Mouse (Mus musculus) c-Kit-positive CD71-positive TER-119-positive erythroid progenitor cells, embryonic 14.5 days (primary cell): ENCODE results near the gene Slco2a1.

Source experiments
- DNase-seq: peaks from one replicate; pipeline ENCODE4 v3.0.0-alpha.2; 2013; ENCODE audit warnings: low spot score

The Slco2a1 gene

DNA sequence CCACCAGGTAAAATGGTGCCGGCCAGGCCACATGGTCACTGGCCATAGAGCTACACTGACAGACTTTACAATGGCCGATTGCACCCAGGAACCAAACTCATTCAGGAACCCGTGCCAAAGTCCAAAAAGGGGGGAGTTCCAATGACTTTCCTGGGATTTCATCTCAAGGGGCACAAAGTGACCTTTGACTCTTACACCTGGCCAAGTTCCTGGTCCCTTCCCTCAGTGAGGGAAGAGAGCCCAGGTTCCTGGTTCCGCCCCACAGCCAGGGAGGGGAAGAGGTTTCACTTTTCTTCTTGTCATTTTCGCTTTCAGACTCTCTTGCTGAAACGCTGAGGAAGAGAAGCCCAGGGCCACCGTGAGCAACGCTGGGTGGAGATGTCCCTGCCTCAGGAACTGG lies at the start of gene Slco2a1:
Gene Slco2a1, plus strand, starts transcription at position 251 of the 400 bp plus-strand sequence.
- no peak for DNase-seq

DNA sequence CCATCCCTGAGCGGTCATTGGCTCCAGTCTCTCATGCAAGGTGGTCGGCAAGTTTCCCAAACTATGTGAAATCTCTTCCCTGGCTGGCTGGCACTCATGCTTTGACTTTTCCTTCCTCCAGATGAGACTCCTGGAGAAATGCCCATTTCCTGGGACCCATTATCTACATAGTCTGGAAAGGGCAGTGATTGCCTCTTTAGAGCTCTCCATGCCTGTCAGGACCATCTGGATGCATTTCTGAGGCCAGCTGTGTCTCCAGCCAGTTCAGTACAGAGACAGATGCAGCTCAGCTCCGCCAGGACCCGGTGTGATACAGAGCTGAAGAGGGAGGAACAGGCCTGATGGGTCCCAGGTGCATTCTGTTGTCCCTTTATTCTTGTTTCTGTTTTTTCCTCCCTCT lies 46.3 kb upstream of the Slco2a1 start:
- DNase-seq = no peak

DNA sequence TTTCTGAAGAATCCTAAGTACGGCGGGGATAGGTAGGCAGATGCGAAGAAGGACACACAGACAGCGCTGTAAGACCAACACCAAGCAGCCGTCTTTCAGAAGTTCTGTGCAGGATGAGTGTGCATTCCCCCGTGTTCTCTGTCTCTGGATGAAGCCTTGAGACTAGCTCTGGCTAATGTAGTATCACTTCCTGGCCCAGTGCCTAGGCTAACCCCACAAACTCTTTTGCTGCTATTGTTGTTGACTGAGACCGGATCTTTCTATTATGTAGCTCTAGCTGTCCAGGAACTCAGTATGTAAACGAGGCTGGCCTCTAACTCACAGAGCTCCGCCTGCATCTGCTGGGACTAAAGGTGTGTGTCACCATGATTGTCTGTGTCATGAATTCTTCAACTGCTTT lies 43.6 kb upstream of the Slco2a1 start:
- no peak for DNase-seq

DNA sequence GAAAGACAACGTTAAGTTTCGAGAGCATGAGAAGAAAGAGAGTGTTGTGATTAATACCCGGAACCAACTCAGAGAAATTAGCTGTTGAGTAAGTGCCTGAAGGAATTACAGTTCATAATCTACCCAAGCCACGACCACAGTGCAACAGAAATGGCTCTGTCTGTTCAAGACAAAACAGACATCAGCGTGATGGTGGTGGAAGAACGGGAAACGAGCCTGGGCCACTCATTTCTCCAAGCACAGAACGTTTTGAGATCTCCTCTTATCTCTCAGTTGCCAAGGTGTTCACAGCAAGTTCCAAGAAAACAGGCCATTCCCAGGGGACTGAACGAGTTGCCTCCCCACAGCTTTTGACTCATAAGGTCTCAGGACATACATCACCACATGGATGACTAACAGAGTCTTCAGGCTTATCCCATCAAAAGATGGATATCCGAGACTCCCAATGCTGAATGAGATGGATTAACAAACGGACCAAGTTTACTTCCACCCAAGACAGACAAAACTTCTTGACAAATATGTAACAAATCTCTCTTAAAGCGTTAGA lies 42.0 kb upstream of the Slco2a1 start:
- no peak for DNase-seq

DNA sequence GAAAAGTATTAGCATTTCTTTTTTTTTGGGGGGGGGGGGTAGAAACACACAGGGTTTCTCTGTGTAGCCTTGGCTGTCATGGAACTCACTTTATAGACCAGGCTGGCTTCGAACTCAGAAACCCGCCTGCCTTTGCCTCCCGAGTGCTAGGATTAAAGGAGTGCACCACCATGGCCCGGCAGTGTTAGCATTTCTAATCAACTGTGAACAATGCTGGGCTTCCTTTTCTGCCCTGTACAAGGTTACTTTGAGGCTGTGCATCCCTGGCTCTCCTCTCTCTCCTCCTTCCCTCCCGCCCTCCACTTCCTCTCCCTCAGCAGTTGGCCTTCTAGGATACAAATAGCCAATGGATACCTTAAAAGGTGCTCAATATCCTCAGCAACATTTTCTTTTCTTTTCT lies 39.8 kb upstream of the Slco2a1 start:
- no peak for DNase-seq

DNA sequence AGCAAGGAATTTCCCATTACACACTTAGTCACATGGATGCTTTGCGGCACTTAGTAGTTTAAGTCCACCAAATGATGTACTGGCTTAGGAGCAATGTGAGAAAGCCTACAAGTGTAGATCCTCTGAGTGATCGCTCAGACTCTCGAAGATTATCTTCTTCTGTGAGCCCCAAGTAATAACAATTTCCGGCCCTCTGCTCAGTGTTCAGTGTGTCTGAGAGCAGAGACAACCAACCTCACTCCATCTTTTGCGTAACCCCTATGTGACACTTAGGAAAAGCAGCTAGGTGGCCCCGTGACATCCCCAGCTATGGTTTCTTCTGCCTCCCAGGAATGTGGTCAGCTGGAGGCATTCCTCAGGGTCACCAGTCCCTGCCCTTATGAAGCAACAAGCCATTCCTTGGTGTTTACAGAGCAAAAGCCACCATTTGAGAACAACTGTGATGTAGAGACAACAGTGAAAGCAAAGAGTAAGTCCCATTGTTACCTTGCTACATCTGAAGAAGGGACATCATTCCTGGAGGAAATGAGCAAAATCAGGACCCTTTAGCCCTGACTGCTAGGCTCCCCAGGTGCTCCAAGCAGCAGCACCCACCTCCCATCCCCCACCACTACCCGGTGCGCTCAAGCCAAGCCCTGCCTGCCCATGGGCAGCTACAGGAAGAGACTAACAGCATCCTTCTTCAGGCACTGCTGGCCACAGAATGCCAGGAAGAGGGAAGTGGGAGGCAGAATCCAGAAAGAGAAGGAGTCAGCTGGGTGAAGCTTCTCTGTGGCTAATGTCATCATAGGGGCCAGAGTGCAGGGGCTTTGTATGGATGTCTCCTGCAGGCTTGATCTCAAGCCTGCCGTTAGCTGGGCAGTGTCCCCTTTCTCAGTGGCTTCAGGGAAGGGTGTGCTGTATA lies 37.2 kb upstream of the Slco2a1 start:
- no peak for DNase-seq

DNA sequence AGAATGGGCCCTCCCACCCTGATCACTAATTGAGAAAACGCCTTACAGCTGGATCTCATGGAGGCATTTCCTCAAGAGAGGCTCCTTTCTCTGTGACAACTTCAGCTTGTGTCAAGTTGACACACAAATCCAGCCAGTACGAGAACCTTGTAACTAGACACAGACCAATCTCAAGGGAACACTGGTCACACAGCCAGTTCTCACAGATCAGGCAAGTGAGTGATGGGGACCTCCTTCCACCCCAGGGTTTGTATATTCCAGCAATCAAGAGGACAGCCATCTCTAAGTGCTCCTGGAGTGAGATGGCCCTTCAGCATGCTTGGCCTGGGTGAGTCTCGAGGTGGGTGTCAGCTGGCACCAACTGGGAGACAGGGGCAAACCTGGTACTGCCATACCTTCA lies 32.6 kb upstream of the Slco2a1 start:
- no peak for DNase-seq

DNA sequence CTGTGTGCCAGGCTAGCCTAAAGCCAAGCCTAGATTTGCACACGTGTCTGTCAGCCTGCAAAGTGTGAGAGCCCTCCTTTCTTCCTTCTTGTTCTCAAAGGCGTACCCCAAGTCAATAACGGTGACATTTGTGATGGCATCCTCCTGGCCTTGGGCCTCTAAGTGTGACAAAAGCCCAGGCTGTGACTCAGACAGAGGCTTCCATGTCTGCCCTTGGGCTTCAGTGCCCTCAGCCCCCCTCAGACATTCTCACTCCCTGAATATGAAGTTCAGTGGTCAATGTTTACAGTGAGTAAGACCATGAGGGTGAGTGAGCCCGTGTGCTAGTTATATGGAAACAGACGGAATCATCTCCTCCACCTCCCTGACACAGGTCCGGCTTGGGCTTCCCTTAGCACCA lies 29.8 kb upstream of the Slco2a1 start:
- no peak for DNase-seq

DNA sequence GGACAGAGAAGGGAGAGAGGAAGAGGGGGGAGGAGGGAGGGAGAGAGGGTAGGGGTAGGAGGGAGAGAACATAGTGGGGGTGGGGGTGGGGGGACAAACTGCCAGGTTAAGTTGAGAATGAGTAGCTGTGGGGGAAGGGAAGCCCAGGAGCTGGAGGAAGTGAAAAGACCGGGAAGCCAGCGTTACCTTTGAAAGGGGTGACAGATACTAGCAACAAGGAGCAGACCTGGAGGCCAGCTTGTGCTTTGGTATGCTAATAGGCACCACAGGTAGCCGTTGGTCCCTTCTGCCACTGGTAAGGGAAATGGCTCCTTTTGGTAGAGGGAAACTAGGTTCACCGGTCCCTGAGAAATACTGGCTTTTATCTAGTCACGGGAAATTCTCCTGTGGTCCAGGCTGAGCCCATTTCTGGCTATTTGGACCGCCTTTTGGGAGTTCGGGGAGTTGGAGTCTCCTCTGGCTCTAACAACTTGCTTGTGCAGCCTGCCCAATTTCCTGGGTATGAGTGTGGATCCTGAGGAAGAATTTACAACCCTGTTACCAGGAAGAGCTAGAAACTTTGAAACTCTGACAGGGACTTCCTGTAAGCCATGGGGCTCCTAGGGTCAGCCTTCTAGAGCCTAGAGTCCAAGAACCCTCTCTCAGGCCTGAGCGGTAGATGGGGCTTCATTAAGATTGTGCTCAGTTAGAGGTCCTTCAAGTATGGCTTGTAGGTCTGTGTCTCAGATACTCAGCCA lies 27.0 kb upstream of the Slco2a1 start:
- DNase-seq = no peak

DNA sequence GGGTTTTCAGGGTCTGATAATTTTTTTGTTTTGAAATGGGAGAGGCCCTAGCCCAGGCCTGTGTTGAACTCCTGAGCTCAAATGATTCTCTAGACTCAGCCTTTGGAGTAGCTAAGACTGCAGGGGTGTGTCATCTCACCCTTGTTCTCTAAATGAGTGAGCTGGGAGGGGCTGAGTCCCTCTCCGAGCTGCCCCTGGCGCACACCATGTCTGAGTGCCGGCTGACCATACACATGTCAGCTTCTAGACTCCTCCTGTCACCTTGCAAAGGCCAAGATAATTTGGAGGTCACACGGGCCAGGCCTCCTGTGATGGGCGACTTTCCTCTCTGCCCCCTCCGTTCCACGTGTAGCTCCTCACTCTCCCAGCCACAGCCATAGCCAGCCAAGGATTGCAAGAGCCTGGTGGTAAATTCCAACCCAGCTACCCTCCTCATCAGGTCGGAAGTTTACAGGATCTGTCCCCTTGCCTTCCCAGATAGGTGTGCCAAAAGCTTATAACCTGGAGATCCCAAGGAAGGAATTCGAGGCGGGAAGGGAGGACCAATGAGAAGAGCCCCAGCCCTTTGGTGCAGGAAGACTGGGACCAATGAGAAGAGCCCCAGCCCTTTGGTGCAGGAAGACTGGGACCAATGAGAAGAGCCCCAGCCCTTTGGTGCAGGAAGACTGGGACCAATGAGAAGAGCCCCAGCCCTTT lies 26.3 kb upstream of the Slco2a1 start:
- no peak for DNase-seq

DNA sequence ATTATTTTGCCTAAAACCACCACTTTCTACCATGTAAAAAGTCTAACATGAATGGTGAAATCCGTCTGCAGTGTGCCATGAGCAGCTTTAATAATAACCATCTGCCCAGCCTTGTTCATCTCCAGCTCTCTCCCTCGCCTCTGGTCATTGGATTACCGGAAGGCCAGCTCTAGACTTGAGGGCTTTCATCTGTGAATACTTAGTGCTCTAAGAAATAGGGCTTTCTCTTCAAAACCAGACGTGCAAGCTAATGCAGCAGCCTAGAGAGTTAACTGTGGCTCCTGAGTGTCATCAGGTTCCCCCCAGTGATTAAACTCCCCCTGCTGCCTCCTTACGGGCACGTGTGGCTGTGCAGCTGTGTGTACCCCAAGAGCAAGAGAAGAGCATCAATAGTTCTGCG lies 25.2 kb upstream of the Slco2a1 start:
- DNase-seq = no peak

DNA sequence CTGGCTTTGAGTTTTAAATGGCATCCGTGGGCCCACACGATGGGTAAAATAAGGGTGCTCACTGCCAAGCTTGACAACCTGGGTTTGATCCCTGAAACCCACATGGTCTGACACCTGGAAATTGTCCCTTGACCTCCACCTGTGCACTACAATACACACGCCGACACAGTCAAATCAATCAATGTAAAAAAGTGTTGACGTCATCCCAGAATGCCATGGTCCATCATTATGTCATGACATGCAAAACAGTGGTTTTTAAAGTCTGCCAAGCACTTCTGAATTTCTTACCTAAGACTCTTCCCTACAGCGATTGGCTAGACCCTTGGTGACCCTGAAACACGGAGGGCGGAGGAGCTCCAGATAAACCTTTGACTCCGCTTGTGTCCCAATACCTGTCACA lies 23.9 kb upstream of the Slco2a1 start:
- no peak for DNase-seq

DNA sequence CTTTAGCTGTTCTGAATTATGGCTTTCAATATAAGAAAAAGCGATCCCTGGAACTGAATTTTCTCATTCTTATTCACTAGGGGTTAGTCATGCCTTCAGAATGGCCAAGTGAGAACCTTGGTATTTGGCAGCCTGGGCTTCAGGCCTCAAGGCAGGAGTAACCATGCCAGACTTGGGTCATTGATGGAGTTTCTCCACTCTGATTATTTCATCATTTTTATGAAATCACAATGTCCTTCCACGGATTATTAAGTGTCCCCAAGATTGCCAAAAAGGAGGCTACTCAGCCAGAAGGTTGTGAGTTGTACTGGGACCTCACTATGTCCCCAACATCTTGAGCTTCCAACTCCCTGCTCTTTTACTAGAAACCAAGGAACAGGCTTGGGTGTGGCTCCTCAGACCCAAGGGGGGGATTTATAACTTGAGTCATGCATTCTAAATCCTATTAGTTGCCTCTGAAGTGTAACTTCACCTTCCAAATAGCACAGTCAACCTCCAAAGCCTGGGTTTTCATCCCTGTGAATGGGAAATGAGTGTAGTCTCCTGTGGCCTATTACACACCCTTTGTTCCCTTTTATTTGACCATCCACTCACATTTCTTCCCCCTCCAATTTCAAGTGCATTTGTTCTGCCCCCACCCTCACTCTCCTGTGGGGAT lies 16.0 kb upstream of the Slco2a1 start:
- no peak for DNase-seq

DNA sequence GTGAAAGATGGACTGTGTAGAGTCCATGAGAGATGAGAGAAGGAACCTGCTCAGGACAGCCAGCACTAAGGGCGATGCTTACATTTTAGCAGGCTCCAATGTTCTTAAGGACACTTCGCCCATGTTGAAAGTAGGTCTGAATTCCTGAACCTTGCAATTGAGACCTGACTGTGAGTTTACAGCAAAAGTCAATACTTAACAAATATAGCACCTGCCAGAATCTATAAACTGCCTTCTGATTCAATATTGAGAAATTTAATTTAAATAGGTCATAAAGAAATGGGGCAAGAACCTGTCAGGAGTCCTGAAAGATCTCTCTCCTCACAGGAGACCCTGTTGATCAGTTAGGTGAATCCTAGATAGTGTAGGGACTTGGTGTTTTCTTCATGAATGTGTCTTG lies 12.6 kb upstream of the Slco2a1 start:
- no peak for DNase-seq

DNA sequence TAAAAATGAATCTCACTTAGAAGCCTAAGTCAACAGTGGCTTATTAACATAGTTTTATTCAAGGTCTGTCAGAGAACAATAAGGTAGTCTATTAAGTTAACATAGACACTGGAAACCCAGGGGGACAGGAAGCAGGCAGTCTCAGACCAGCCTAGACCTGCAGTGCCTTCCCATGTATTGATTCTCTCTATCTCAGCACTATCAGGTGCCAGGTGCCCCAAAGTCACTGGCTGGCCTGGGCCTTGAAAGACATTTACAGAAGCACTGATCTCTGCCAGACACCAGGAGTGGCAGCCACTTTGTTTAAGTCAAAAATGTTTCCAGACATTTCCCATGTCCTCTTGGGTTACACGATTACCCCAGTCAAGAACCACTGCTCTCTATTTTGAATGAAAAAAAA lies 11.4 kb upstream of the Slco2a1 start:
- DNase-seq = no peak

DNA sequence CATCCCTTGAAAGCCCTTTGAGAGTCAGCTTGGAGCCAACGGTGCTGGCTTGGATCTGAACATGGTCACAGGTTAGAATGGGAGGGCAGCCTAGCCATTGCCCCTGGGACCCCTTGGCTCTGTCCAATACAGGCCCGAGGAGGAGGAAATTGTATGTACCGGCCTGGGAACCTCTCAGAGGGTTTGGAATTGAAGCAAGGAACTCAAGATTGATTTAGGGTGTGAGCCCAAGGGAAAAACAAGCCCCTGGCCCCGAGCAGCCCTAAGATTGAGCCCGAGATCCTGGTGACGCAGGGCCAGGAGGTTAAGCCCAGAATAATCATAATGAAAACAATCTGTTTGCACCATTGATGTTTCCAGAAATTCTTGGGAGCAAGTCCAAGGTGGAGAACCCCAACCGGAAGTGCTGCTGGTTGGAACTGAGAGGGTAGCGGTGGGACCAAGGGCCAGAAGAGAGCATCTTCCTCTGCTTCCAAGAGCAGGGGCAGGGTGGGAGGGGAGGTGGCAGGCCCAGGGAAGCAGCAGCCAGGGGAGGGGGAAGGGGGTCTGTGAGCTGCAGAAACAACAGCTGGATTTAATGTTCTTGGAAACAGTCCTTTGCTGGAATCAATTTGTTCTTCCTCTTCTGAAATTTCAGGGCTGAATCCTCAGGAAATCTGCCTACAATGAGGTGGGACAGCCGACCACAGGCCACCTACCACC lies 10.6 kb upstream of the Slco2a1 start:
- DNase-seq = no peak

DNA sequence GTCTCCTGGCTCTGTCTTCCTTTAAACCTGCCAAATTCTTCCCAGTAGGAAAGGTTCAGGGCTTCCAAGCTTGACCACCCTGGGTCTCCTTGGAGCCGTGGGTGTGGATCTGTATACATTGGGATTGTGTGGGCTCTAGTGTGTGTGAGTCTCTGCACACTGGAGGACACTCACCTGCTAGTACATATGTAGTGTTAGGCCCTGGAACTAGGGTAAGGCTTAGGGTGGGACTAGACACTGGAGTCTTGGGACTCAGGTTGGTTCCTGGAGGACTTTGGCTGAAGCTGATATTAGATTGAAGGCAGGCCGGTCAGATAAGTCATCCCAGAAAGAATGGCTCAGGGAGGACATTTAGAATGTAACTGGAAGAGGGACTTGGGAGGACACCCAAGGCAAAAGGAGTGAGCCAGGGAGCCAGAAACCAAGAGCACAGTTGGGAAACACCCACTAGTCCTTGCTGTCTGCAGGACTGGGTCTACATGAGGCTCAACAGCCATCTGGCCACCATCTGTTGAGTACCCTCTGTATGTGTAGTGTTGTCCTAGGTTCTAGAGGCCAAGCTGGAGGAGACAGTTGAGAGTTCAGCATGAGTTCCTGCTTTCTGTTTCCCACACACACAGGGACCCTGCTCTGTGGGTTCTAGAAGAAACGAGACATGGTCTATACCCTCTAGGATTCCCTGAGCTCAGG lies 9.4 kb upstream of the Slco2a1 start:
- no peak for DNase-seq

DNA sequence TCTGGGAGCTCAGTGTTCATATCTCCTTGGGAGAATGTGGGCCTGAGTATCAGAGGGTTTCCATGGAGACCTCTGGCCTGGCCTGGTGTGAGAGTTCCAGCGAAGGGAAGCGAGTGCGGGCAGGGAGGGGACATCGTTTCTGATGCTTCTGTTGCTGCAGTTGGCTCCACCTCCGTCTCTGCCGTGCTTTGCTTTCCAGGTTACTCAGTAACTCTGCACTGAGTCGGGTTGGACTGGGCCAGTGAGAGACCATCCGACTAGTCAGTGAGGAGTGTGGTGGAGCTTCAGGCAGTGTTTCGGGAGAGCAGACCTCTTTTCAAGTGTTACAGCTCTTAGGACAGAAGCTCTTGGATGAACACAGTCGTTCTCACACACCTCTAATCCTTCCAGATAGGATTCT lies 8.6 kb upstream of the Slco2a1 start:
- DNase-seq = no peak

DNA sequence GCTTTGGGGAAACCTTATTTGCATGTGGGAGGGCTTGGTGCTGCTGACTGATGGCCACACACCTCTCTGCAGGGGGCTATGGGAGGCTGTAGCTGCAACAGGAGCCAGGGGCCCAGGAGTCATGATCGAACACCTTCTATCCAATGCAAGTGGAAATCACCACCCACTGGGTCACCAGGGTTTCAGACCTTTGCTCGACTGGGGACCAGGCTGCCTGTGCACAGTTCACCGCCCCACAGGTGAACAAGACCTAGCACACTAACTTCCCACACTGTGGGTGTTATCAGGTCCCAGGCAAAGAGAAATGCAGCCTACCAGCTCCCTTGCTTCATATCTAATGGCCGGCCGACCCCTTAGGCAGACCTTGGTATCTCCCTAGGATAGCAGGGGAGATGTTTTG lies 8.1 kb upstream of the Slco2a1 start:
- DNase-seq = no peak

DNA sequence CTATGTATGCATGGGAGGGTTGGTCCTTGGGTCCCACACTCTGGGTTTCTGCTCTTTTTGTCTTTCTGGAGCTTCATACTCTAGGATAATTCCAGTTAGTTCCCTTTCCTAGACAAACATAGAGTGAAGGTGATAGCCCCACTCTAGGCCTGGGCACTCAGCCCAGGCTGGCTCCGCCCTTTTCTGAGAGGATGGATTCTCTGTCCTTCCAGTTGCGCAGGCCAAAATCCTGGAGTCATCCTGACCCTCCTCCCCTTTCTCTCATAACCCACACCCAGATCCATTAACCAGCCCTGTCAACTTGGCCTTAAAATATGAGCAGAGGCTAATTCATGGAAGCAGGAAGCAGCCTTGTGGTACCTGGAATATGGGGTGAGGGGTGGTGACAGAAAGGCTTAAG lies 6.7 kb upstream of the Slco2a1 start:
- no peak for DNase-seq

DNA sequence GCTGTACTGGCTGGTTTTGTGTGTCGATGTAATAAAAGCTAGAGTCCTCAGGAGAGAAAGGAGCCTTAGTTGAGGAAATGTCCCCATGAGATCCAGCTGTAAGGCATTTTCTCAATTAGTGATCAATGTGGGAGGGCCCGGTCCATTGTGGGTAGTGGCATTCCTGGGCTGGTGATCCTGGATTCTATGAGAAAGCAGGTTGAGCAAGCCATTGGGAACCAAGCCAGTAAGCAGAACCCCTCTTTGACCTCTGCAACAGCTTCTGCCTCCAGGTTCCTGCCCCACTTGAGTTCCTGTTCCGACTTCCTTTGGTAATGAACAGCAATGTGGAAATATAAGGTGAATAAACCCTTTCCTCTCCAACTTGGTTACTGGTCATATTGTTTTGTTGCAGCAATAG lies 6.1 kb upstream of the Slco2a1 start:
- no peak for DNase-seq
